Mouse (Mus musculus) lung, adult 18-20 months (tissue): Measurements from ENCODE around the gene Grm2.
A peak's percentile ranks its signal among the peaks of the same experiment; 100 is the strongest.

Experiments used
- DNase-seq, 2 experiments: peaks; one replicate each; pipeline ENCODE4 v3.0.0; 2022; ENCODE audit warnings: mixed read lengths in 2 of 2

Gene Grm2

DNA sequence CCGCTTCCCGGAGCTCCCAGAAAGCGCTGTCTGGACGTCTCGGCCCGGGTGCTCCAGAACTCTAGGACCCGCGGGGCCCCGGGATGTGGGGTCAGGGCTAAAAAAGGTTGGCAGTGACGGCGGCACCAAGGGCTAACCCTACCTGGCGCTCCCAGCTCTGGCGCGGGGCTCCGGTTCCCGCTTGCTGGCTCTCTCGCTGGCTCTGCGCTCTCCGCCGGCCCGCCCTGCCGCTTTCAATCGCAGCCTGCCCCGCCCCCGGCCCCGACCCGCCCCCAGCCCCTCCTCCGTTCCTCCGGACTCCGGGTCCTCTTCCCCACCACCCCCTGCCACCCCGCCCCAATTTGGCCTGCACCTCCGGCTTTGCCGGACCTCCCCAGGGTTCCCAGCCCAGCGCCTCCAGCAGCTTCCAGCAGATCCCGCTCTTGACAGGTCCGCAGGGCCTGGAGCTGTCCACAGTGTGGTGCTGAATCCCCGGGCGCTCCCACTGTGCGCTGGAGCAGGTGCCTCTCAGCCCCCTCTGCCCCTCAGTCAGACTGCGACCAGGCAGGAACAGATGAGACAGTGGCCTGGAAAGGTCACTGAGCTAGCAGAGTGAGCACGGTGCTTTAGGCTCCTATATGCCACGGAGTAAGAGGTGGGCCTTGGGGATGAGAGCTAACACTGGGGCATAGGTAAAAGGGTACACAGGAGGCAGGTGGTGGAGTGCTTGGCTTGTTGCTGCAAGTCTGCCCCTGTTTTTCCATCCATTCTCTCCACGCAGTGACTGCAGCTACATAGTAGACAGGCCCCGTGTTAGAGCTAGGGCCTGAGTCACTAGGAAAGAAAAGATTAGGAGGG lies at the start of gene Grm2:
Gene Grm2 (minus strand): TSS at position 199 of the 837 bp plus-strand sequence.
- peak; percentile 29 to 46 for DNase-seq

DNA sequence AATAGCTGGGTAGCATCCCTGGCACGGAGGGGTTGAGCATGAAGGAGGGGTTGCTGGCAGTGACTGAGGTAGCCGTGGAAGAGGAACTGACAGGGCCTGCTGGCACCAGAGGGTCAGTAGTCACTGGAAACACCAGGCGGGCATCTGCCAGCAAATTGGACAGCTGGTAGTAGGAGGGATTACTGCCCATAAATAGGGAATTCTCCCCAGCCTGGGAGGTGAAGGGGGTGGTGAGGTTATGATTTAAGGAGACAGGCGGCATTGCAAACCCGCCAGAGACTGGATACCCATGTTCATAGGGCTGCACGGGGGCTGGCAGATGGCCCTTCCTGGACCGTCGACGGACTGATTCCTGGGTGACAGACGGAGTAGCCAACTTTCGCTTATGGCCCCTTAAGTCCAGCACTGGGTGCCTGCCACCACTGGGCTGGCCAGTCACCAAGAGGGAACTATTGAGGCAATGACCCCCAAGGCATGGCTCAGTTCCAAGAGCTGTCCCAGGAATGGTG lies 37.1 kb upstream of the Grm2 start:
- DNase-seq: no peak

DNA sequence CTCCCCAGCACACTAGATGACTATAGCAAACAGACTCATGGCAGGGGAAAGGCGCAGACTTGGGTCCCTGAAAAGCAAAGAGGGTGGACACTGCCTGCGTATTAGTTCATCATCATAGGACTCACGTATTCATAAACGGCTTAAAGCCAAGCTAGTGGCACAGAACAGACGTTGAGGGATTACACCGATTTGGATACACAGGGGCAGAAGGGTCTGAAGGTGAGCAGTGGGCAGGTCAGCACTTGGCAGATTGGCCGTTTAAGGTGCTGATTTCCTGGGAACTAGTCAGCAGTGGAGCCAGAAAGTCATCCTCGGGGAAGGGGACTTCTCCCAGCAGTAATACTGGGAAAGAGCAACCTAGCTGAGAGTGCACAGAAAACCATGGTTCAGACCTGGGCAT lies 33.0 kb upstream of the Grm2 start:
- no peak for DNase-seq

DNA sequence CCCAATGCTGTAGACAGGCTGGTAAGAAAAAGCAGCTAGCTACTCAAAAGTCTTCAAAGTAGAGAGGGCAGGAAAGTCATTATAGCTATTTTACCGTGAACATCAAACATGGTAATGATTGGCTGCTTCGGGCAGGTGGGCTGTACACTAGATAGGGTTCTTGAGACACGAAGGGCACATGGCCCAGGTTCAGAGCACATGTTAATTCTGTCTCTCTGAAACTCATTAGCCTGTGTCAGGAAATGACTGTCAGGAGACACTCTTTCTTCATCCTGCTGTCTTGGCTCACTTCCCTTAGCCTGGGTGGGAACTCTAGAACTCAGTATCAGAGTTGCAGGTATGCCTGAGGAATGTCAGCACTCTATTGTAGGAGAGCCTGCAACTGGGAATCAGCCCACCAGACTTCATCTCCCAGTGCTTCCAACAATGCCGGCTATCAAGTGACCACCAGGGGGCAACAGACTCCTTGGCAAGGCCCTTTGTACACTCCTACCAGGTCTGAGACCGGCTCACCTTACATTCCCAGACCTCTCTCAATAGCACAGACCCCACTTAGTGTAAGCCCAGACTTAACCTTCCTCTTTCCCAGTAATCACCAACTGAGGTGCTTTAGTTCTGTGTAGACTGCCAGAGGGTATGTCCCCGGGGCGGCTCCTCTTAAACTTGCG lies 31.2 kb upstream of the Grm2 start:
- peak; percentile 72 to 81 for DNase-seq

DNA sequence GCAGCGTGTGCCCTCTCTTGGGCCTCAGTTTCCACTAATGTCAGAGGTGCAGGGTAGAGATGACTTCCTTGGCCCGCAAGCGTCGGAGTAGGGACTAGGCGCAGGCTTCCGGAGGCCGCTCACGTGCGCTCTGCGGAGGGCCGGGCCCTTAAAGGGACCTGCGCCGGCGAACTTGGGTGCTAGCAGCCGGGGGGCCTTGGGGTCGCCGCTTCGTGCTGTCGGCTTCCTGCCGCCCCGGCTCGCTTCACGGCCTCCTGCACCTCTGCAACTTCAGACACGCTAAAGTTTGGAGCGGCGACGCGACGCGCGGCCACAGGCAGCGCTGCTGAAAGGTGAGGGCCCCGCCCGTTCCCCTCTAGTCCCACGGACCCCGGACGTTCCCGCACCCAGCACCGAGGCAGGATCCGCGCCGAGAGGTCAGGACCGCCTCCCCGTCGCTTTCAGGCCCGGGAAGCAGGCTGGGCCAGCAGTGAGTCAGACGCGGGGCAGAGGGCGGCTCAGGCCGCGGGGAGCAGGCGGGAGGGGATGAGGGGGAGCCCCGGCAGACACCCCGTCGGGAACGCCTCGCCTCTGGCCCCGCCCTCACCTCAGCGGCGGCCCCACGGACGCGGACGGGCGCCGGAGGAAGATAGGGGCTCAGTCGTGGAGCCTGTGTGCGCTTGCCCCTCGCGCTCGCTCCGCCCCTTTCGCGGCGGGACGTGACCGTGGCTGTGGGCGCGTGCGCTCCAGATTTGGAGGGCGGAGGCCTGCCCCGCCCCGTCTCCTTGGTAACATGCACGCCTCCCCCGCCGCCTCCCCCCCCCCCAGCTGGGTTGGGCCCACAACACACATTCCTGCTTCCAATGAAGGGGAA lies 29.6 kb upstream of the Grm2 start, which contains the start of gene Tex264:
Gene Tex264 (minus strand): TSS at position 679 of the 853 bp plus-strand sequence.
- peak; percentile 90 to 93 for DNase-seq

DNA sequence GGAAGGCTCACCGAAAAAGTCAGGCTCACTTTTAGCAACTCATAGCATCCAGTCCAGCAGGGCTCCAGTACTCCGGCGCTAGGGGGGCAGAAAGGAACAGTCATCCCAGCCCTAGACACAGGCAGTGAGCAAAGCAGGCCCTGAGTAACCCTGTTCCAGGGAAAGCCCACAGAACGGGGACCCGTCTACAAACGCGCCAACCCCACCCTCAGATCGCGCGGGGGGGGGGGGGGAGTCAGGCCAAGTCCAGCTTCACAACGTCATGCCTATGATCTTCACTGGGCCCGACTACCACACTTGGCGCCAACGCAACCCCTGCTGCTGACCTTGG lies 29.0 kb upstream of the Grm2 start:
- DNase-seq: no peak

DNA sequence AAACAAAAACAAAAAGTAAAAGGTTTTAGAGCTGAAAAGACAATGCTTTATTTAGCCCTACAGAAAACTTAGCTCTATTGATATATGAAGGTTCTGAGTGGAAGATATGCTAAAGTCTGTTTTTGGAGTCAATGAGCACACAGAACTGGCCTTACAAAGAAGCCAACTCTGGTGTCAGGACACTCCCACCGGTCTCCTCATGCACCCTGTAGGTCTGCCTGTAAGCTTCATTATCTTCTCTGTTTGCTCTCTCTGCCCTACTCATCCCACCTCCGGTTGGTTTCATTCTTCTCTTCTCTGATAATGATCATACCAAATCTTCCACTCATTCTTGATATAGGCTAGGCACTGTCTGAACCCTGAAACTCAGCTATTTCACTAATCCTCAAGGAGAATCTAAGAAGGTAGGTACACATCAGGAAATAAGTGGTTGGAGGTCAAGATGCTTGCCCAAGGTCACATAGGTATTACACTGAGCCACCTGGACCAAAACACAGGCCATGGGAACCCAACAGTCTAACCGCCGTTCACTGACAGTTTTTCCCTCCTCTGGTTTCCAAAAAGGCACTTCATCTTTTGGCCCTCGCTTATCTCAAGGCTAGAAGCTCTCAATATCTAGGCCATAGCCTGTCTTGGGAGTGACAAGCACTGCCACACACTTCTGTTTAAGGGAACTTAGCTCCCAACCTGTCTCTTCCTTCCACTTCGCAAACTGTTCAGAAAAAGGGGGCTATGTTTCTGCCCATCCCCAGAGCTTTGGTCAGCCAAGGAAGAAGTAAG lies 28.4 kb upstream of the Grm2 start:
- no peak for DNase-seq

DNA sequence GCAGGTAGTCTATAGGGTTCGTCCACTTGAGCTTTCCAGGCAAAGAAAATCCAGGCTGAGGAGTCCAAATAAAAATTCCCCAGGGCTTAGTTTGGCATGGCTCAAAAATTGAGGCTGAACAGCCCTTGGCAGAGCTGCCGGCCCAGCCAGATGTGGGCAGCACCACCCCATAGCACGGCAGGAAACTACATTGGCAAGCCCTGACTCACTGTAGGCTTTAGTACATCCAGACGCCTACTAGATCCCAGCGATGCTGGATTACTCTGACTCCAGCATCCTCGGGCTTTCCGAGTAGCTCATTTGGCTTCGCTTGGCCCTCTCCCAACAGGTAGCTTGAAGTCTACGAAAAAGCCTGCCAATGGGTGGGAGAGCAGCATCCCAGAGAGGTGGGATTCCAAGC lies 25.1 kb upstream of the Grm2 start:
- DNase-seq: no peak

DNA sequence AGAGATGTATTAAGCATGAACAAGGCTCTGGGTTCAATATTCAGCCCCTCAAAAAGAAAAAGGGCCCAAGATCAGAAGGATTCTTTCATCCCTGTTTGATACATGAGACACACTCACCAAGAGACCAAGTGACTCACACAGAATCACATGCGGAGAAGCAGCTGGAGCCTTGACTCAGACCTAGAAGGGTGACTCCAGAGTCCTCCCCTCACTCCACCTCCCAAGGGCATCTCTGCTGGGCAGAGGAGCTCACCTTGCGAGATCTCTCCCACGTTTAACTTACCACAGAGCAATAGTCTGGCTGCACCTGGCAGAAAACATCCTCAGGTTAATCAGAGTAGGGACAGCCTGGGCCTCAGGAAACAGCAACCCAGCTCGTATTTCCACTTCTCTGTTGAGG lies 22.4 kb upstream of the Grm2 start:
- no peak for DNase-seq

DNA sequence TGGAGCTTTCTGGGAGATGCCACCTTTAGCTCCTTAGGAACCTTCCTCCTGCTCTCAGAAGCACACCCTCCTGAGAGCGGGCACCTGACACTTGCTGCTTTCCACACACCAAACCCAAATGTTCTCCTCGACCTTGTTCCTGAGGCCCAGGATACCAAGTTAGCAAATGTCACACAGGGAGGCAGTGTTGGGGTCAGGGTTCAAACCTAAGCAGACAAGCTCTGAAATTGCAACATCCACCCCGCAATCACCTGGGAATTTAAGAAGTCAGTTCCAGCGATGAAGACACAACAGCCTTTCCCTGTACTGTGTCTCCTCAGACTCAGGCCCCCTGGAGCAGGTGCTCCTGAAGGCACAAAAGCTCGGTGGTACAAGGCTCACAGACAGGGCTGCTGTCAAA lies 21.8 kb upstream of the Grm2 start:
- no peak for DNase-seq

DNA sequence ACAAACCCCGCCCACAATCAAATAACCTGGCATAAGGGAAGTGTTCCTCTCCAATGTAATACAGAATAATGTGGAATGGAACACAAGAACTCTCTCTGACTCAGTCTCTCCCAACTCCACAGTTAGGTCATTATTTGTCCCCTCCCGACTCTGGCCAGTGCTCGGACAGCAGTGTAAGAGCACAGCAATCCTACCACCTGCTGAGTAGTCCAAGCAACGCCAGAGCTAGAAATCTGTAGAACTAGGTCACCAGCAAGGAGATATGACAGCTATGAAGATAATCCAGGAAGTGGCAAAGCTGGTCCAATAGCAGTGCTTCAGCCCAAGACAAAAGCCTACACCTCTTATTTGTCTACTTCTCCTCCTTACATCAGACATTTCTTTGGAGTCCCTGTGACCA lies 20.7 kb upstream of the Grm2 start:
- DNase-seq: no peak

DNA sequence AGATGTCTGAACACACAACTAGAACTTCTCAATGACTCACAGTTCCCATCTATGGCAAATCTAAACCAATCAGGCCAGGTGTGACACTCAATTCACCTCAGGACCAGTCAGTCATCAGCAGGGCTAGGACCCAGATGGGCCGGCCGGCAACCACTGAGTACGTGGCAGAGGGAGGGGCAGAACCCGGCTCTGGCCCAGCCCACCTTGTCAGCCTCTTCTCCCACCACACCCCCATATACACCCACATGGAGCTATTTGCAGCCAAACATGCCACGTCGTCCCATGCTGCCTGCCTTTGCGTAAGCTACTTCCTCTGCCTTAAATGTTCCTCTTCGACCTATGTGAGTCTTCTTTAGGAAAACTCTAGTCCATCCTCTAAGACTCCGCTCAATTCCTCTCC lies 20.1 kb upstream of the Grm2 start:
- DNase-seq: peak in 1 of 2 experiments; percentile 25

DNA sequence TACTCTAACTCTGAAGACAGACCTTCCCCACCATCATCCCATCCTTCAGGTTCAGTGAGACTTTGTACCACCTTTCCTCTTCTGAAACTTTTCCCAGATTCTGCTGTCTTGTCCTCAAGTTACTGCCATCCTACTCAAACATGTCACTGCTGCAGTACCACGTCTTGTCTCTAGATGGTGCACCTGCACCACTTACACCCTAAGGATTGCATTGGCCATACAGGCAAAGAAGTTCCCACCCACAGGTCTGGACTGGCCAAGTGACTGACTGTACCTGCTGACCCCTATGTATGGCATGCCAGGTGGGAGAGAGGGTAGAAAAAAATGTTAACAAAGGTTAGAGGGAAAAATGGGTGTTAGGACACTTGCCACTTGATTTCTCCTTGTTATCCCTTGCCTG lies 19.6 kb upstream of the Grm2 start:
- DNase-seq: peak; percentile 79 to 84

DNA sequence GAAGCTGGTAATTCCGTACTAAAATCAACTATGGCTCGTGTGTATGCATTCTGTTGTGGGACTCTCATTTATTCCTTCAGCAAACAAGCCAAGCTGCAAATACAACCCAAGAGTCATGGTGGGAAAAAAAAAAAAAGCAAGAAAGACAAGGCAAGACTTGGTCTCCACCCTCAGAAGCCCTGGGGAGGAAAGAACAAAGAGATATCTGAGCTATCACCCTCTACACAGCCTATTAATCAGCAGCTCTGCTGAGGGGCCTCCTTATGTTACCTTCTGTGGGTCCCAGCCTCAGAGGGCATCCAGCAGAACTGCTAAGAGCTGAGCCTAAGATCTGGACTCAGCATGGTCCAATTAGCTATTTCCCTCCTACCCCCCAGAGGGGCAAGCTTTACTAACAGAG lies 18.0 kb upstream of the Grm2 start:
- no peak for DNase-seq

DNA sequence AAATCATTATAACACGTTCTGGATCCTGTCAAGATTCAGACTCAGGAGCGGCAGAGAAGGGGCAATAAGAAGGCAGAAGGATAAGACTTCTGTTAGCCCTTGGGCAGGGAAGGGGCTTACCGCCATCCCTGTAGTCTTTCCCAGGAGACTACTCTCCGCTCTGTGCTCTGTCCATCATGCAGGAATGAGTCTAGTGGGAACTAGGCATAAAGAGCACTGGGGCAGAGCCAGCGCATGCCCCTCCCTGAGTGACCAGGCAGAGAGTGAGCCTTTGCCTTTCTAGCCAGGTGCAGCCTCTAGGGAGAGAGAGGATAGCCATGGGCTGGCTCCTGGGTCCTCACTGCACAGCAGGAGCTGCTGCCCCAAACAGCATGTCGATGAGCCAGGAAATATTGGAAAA lies 9.0 kb upstream of the Grm2 start:
- DNase-seq: no peak

DNA sequence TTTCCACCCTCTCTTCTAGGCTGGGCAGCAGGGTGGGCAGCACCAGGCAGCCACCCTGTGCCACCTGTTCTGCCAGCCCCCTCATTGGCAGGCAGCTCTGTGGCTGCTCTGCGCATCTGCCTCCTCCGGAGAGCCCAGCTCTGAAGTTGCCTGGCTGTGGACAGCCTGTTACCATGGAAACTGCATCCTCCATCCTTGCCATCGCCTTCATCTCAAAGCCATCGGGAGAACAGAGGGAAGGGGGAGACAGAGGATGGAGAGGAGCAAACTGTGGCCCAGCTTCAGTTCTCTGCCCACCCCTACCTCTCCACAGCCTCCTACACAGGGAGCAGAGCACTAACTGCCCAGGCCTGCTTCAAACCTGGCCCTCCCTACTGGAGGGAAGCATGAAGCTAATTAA lies 8.6 kb upstream of the Grm2 start:
- no peak for DNase-seq

DNA sequence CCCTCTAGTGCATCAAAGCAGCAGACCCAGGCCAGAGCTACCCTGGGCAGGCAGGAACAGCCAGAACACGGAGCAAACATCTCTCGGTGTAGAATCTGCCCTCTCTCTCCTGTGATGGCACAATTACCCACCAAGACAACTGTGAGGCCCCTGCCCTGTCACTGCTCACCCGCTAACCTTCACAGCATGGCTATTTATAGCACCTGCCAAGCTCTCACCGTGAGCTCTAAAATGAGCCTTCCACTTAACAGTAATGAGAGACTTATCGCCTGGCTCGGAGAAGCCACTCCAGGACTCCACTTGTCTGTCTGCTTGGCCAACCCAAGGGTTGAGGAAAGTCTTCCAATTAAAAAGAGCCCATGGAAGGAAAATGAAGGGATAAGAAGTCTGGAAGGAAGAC lies 7.3 kb upstream of the Grm2 start:
- no peak for DNase-seq

DNA sequence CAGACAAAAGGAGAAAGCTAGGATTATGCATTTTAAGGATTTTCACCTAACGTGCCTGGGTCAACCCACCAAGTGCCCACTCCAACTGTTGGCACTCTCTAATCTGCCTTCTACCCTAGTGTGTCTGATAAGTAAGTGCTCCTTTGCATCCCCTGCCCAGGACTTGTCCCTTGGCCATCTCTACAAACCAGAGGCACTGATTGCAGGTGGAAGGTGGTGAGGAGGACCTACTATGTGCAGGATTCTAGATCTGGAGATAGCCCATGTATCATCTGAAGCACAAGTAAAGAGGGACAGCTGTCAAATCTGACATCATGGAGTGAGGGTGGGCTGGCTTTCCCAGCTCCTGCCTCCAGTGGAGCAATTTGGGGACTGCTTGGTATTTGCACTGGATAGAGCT lies 4.1 kb upstream of the Grm2 start:
- DNase-seq: no peak

DNA sequence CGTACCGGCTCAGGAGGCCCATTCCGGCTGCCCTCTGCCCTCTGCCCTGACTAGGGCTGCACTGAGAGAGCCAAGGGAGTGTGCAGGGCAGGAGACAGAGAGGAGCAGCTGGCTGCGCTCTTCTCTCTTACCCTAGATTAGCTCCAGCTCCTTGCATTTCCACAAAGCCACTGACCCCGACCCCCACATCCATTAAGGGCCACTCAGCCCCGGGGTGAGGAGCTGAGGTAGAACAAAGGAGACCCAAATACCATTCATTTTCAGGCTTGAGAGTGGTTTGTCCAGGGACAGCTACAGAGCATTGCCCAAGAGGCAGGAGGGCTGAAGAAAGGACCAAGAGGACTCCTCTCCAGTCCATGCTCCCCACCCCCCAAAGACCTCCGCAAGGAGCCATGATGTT lies 3.6 kb upstream of the Grm2 start:
- DNase-seq: no peak

DNA sequence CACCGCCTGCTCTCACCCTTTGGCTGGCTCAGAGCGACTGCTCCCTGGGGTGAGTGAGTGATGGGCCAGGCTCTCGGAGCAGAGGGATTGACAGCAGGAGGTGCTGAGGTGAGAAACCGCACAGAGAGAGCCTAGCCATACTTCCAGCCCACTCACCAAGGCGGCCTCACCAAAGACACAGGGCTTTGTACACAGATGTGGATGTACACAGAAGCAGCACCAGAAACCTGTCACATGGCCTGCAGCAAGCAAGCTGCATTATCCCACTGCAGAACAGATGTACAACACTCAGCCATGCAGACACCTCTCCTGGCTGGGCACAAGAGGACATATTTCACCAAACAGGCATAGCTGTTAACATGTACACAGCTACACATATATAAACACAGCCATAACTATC lies 1.7 kb upstream of the Grm2 start:
- DNase-seq: no peak

DNA sequence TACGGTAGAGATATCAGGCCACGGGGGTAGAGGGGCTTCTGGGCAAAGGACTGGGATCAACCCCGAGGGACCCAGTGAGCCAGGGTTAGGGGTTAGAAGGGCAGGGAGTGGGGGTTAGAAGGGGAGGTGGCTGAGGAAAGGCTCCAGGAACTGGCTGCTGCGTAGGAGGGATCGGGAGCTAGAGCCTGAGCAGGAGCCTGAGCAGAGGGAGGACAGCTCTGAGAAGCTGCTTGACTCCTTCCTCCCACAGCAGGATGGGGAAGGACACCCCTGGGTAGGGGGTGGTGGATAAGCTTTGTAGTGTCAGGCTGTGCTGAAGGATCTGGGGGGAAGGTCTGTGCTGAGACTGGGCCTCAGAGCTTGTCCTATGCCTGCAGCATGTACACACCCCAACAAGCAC lies 938 bp upstream of the Grm2 start:
- no peak for DNase-seq

DNA sequence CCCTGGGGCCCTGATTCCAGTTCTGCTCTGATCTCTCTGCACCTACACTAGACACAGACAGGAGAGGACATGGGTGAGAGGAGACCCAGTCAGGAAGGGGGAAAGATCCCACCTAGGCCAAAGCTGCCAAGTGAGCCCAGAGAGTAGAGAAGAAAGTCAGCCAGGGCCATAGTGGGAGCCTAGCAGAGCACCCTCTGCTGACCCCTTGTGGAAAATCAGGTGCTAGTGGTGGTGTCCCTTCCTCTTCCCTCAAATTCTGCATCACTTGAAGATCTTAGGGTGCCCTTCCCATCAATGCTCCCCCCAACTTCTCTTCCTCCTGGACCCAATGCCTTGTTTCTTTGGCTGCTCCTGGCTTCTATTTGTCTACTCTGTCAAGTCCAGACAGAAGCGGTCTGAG lies 3.2 kb downstream of the Grm2 start:
- DNase-seq: no peak

DNA sequence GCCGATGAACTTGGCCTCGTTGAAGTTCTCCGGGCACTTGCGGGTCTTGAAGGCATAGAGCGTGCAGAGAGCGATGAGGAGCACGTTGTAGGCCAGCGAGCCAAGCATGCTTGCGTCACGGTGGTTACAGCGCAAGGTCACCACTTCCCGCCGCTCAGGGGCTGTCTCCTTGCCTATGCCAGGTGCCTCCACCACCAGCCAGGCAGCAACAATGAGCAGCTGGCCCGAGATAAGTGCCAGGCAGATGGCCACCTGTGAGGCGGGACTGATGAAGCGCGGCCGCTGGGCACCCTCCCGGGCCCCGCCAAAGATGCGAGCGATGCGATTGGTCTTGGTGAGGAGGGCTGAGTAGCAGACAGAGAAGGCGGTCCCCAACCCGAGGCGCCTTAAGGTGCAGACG lies 8.7 kb downstream of the Grm2 start:
- DNase-seq: no peak
